Mouse (Mus musculus) adrenal gland, postnatal 10 days (tissue): ENCODE measurements around the gene Mycn. TPM values are rescaled to one million over a fixed set of nuclear protein-coding genes. Genes with fewer than 3 reads are reported as not detected.
A peak's percentile ranks its signal among the peaks of the same experiment; 100 is the strongest.

Experiments used
- DNase-seq: peaks from one replicate; pipeline ENCODE4 v3.0.0; 2021; ENCODE audit warnings: mixed read lengths
- total RNA-seq, 2 experiments: library from RNA; stranded (reverse); gene quantifications; 2 replicates each; pipeline ENCODE4 v1.2.3; 2021

Mycn gene
- total RNA-seq, 2 experiments from 2014 or later = 8.3 to 9.5 TPM

DNA sequence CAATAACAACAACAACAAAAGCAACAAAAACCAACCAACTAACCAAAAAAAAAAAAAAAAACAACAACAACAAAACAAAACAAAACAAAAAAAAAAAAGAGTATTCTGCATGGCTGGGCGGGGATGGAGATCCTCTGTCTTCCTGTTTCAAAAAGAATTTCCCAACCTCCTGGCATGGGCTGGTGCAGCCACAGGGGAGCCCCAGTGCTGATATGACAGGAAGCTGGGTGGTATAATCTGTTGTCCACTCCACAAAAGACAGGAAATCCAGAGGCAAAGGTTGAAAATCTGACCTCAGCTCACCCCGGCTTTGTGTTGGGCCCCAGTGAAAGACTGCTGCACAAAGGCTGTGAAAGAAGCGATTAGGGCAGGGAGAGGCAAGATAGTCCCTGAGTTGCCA lies 17.3 kb downstream of the Mycn start:
- no peak for DNase-seq

DNA sequence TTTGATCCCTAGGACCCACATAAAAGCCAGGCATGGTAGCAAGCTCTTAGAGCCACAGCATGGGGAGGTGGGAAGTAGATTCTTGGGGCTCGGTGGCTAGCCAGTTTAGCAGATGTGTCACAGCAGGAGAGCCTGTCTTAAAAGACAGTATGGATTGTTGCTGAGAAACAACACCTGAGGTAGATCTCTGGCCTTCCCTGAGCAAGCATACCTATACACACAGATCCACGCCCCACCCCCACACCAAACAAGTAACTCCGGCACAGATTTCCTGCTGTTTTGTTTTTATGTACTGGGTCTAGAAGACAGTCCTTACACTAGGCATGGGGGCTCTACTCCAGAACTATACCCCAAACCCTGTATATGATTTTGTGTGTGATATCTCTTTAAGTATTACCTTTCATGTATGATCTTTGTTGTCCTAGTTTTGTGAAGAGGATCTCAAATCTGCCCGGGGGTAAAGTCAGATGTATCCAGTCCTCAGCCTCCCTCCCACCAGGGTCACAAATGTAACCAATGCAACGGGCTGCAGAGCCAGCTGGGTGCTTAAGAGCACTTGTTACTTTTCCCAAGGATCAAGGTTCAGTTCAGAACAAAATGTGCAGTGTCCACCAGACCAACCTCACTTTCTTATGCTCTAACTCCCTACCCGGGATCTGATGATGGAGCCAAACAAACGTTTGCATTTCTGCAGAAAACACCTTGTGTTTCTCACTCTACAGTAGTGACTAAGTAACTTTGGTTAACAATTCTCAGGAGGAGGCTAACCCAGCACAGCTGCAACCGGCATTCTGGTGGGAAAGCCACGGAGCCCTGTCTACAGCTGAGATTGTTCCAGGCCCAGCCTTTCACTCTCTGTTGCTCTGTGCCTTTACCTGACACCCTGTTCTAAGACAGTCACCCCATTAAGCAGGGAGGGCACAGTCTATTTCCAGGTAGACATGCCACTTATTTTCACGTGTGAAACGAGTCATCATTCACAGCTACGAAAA lies 21.3 kb downstream of the Mycn start:
- DNase-seq = no peak

DNA sequence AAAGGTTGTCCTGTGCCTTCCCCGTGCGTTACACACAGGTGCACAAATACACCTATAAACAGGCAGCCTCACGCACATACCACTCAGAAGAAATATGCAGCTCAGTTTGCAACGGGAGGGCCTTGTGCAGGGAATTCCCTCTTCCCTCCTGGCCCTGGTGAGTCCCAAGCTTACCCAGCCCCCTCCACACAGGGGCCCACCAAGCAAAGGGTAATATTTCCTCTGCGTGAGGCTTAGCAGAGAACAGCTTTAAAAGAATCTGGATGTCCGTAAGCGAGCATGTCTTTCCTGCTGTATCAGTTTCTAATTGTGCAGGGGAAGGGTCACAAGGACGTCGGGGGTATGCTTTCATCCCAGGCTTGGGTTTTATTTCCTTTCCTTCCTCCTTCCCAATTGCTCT lies 25.4 kb downstream of the Mycn start:
- no peak for DNase-seq

DNA sequence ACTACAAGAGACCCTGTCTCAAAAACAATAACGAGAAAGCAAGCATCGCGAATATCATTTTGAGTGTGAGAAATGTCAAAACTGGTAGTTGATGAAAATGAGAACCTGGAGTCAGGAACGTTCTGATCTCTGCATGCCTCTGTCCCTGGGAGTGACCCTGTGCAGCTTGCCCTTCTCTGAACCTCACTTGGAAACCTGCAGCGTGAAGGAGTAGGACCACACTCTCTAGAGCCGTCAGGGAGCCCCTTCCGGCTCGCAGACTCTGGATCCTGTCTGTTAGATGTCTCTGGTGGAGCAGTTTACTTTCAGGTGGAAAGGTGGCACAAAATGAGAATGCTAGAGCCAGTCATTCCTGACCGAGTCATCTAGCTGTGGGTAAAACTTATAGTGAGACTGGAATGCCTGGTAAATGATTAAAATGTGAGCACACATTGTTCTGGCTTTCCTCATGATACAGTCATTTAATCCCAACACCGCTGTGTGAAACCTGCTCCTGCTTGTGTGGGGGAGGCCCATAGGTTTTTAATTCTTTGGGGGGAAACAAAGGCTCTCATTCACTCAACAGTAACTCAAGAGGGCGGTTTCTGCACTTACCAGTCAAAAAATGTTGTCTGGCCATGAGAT lies 31.2 kb downstream of the Mycn start:
- no peak for DNase-seq

DNA sequence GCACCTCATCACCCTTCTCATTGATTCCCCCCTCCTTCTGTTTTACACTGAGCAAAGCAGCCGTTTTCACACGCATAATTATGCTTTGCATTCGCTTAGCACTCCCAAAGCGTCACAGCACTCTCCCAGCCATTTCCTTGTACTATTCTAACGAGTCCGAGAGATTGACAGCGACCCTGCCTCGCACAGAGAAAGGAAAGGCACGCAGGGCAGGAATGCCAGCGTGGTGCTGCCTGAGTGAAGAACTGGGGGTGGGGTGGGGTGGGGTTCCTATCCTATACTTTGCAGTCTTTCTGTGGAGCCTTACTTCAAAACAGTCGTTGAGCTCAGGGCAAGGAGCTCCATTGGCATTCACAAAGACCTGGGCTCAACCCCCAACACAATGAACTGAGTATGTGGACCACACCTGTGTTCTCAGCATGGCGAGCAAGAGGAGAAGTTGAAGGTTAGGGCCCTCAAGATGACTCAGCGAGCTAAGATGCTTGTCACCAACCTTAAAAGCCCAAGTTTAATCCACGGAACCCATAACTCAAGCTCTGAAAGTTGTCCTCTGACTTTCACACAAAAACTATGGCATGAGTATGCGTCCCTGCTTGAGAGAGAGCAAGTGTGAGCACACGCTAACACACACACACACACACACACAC lies 32.0 kb downstream of the Mycn start:
- DNase-seq = no peak

DNA sequence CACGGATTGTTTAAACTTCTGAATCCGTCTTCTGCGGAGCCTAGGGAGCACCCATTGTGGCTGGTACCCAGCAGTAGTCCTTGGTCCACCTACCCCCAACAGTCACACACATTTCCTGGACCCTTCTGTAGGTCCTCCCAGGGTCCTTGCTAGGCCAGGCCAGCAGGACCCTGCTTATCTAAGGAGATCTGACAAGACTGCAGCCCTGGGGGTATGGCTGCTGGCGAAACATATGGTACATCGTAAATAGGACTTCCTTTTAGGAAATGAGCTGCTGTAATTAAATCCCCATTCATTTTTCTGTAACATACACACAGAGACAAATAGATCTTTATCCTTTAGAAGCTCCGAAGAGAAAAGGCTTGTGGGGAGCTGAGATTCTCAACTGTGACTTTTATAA lies 34.9 kb downstream of the Mycn start:
- no peak for DNase-seq

DNA sequence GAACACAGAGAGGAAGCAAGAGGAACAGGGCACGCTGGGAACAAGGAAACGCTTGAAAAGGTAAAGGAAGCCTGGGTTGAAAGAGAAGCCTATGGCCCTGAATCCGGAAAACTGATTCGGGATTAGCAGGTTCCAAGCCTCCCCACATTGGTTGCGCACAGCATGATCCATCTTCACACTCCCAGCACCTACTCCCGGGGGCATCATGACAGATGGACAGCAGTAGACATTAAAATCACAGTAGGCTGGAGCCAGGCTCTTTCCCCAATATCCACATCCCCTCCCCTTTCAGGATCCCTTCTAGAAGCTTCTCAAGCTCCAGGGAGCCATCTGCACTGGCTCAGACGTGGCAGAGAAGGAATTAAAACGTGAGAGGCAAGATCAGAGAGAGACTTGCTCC lies 35.4 kb downstream of the Mycn start:
- DNase-seq = no peak

DNA sequence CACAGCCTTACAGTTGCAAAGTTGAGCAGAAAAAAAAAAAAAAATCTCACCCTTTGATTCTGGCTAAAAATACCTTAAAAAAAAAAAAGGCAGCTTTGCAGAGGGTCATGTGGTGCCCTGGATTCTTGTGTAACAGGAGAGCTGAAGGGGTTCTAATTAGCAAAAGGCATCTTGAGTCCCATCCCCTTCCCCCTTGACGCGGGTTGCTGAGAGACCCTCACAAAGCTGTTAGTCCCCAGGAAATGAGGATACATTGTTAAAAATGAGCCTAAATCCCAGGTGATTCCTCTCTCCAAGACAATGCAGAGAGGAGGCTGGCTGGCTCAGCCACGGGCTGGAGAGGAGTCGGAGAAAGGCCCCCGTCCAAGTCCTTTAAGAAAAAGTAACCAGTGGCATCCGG lies 36.6 kb downstream of the Mycn start:
- DNase-seq = no peak

DNA sequence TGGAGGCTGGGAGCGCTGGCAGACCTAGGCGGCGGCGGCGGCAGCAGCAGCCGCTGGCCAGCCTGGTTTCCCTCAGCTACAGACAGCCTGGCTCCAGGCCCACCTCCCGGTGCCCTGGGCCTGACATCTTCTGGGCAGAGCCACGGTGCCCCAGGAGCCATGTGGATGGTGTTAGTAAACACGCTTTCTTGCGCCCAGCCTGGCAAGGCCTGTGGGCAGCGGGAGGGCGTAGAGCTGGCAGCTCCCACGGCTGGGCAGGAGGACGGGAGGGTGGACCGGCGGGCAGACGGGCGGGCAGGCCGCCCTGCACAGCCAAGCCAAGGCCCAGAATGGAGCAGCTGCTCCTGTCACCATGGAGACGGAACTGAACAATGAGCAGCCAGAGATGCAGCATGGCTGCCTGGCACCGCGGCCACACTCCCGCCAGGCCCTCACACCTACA lies 37.2 kb downstream of the Mycn start:
- DNase-seq = peak; percentile 84

DNA sequence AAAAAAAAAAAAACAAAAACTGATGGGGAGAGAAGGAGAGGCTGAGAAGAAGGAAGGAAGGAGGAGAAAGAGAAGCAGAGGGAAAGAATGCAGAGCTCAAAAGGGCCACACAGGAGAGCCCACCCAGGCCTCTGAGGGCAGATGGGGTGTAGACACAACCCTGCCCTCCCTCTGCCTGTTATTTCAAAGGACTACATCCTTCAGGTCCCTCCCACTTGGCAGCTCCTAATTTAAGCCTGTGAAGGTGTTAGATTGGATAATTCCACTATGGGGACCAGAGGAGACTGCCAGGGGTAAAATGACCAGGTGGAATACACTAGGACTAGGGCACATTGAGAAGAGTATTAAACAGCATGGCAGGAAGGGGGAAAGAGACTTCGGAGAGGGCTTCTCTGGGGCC lies 37.6 kb downstream of the Mycn start:
- DNase-seq = no peak

DNA sequence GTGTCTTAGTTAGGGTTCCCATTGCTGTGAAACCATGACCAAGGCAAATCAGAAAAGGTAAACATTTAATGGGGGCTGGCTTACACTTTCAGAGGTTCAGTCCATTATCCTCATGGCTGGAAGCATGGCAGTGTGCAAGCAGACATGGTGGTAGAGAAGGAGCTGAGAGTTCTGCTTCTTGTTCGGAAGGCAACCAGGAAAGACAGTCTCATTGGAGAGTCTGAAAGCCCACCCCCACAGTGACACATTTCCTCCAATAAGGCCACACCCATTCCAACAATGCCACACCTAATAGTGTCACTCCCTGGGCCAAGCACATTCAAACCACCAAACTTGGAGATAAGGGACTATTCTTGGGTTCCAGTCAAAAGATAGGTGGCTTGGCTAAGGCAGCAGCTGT lies 39.3 kb downstream of the Mycn start:
- no peak for DNase-seq

DNA sequence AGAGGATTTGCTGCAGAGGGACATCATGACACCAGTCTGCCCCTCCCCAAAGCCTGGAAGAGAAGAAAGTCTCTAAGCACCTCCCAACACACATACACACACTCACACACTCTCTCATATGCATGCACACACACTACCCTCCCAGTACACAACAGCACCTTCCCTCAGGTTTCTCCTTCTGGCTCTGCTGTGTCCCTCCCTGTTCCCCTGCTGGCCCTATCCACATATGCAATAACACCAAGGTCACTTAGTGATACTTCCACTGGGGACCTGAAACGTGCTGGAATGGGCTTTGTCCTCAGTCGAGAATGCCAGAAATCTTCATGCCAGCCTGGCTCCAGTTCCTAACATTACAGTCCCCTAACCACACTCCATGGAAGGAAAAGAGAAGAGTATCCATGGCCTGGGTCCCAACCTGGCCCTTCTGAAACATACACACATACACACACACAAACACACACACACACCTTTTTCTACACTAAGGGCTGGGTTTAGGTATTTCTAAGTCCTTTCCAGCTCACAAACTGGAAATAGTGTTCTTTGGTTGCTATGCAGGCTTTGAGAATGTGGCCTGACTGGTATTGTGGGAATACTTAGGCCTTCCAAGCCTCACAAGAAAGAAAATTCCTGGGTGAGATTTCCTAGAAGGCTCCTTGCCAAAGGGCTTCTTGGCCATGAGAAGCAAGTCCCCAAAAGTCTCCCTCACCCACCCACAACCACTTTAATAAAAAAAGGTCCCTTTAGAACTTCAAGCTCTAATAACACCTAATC lies 43.2 kb downstream of the Mycn start:
- DNase-seq = no peak

DNA sequence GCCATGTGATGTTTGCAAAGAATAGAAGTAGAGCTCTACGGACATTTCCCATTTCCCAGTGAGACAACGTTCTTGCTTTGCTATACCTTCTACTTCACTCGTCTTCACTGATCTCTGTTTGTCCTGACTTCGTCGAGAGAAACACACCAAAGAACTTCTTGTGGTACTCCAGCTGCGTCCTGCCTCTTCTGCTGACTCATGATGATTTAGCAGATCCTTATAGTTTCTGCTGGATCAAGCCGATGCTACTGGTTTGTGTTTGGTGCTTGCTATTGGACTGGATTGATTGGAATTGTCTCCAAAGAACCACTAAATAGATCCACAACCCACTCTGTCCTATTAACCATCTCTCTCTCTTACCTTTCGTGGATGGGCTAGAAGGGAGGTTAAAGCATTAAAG lies 47.7 kb downstream of the Mycn start:
- DNase-seq = no peak

DNA sequence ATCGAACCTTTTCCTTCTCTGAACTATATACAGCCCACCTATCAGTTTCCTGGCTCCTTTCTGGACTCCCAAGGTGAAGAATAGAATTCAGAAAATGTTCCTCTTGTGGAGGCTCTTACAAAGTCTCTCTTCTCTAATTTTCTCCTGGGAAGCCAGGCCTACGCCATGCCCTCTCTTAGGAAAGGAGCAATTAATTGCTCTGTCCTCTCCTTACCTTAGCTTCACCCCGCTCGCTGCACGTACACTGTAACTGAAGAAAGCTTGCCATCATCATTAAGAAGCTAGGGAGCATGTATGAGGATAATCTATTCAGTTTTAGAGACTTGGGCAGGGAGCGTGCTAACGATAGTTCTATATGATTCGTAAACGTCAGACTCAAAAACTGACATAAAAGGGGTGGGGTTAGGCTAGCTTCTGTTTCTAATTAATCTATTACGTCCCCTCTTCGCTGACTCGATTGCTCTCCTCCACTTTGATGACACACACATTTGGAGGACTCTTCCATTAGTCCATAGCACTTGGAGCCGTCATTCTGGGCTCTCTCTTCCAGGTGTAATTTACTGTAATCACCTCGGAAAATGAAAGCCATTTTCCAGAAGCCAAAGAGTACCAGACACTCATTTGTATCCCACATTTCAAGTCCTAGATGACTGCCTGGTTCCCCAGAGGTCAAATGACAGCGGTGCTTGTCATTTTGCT lies 55.4 kb downstream of the Mycn start:
- DNase-seq = no peak
